Mouse (Mus musculus): ENCODE data around the gene Prrc2a. TPM values are rescaled to one million over a fixed set of nuclear protein-coding genes. Genes with fewer than 3 reads are reported as not detected.

Gene Prrc2a
- 14.9 and 37.9 TPM in 2 replicates for polyA plus RNA-seq (2021; fragmentation: Nextera tagmentation)
- long read RNA-seq, experiment 1, partial matches to known transcripts = 24 of 26 reads
- long read RNA-seq, experiment 1, other reads (novel, unspliced or antisense) = 2 of 26 reads
- long read RNA-seq, experiment 2, partial matches to known transcripts = 10 of 10 reads
- long read RNA-seq, experiment 2, other reads (novel, unspliced or antisense) = 0 of 10 reads

DNA sequence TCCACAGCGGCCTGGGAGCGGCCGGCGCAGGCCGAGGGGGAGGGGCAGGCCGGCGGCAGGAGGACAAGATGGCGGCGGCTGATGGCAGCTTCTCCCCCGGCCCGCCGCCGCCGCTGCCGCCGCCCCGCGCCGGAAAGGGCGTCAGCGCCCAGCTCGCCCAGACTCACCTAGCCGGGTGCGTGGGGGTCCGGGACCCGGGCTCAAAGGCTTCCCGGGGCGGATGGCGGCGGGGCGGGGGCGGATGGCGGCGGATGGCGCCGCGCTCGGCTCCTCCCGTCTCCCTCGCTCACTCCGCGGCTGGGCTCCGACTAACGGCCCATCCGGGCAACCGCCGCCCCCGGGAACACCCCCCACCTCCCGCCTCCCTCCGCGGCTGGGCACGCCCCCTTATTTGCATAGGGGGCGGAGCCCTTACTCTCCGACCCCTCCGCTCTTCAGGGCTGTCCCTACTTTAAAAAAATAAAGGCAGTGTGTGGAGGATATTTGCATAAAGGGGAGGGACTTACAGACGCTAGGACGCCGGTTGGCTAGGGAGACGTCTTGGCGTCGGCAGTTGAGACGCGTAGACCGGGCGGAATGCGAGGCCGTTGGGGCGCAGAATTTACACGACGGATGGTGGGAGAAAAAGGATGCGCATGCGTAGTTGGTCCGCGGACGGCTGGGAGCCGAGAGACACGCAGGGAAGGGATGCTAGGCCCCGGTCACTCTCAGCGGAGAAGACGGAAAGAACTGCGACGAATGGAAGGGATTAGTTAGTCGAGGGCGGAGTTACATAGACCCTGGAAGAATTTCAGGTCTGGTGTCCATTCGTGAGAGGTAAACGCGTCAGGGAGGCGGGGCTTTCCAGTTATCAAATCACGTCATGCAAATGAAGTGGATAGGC, at the start of gene Prrc2a:
Prrc2a (minus strand) TSS at position 330 of the 883 bp plus-strand sequence.

DNA sequence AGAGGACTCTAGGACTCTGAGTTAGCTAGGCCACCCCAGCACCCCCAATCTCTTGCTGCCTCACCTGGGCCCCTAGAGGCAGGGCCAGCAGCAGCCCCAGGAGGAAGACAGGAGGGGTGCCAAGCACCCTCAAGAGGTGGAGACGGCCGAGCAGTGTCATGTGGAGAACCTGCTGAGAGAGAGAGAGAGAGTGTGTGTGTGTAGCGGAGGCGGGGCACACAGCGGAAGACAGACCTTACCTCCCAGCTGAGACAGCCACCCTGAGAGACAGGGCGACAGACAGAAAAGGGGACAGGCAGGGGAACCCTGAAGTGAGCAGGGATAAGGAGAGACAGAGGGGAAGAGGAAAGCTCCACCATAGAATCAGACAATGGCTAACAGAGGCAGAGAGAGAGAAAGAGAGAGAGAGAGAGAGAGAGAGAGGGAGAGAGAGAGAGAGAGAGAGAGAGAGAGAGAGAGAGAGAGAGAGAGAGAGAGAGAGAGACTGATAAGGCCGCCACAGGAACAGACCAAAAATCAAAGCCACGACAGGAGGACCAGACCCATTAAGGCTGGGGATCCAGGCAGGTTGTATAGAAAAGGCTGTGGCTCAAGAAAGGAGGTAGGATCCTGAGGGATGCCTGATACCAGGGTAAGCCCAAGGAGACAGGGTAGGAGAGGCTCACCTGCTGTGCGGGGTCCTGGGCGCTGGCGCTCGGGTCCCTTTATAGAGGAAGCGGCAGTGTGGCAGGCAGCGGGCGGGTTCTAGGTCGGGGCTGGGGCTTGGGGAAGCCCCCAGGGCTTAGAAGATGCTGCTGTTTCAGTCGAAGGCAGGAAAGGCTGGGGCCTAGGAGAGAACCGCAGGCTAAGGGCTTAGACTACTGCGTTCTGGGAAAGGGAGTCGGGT, 40.0 kb upstream of the Prrc2a start, which contains the start of gene Lta:
Lta (minus strand) TSS at position 858 of the 886 bp plus-strand sequence.

DNA sequence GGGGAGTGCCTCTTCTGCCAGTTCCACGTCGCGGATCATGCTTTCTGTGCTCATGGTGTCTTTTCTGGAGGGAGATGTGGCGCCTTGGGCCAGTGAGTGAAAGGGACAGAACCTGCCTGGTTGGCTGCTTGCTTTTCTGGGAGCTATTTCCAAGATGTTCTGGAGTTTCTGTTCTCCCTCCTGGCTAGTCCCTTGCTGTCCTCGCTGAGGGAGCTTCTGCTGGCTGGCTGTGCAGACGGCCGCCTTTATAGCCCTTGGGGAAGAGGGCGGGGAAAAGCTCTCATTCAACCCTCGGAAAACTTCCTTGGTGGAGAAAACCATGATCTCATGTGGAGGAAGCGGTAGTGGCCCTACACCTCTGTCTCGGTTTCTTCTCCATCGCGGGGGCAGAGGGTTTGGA, 37.1 kb upstream of the Prrc2a start, which contains the start of gene Tnf:
Tnf (minus strand) TSS at position 221 of the 400 bp plus-strand sequence.

DNA sequence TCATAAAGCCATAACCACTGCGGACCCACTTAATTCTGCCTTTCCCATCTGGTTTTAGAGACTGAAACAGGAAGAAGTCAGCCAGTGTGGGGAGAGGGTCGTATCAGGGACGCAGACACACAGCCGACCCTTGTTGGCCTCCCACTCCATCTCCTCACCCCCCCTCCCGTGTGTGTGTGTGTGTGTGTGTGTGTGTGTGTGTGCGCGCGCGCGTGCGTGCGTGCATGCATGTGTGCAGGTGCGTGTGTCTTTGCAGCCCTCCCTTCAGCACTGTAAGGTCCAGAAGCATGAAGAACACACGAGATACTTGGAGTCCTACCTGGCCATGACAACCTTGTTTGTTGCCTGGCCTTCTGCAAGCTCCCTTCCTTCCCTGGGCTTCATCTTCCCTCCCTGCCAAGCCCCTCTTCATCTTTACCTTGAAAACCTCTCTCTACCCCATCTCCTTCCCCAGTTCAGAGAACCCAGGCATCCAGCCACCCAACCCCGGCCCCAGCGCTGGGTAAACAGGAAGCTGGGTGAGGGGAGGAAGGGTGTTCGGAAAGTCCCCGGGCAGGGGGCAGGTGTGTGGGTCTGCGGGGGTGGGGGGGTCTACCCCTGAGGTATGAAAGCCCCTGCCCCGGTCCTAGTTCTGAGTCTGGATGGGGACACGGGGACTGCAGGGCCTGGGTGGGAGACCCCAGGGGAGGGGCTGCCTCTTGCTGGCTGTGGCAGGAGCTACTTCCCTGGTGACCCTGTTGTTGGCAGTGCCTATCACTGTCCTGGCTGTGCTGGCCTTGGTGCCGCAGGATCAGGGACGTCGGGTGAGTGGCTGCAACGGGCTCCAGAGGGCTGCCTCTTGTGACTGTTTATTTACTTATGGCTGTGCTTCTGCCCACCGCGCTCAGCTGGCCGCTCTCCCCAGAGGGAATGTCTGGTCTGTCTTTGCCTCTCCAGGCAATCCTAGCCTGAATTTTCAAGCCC, 29.5 kb upstream of the Prrc2a start, which contains the start of gene Ltb:
Ltb (plus strand) TSS at position 559 of the 963 bp plus-strand sequence.

DNA sequence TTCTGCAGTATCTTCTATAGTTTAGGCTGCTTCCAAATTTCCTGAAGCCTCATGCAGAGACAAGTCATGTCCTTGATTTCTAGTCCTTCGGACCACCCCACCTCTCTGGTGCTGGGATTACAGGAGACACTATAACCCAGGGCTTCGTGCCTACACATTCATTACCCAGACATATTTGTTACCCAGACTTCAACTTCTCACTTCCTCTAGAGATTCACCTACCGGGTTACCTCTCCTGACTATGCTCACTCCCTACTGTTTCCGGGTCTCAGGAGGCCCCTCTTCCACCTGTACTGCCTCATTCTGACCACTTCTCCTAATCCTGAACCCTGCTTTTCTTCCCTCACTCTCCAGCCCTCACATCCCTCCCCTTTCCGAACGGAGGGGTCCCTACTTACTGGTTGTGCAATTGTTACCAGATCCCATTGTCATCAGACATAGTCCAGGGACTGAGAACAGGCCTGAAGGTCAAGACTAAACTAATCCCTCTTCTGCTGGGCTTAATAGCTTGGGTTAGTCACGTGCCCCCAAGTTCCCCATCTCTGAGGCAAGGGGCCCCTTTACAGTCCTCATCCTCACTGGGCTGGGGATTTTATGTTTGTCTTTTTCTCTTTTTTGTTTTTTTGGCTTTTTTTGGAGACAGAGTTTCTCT, 23.4 kb upstream of the Prrc2a start, which contains the start of gene Lst1:
Lst1 (minus strand) TSS at position 481 of the 652 bp plus-strand sequence.

DNA sequence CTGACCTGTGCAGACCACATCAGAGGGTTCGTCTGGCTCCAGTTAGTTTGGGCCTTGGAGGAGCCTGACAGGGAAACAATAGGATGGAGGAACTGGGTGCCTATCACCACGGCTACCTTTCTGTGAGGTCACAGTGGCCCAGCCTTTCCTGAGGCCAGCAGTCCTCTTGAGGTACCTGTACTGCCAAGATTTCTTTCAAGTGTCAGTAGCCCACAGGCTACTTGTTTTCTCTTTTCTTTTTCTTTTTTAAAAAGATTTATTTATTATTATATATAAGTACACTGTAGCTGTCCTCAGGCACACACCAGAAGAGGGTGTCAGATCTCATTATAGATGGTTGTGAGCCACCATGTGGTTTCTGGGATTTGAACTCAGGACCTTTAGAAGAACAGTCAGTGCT, 11.3 kb upstream of the Prrc2a start, which contains the start of gene Aif1:
Aif1 (minus strand) TSS at position 101 of the 400 bp plus-strand sequence.

DNA sequence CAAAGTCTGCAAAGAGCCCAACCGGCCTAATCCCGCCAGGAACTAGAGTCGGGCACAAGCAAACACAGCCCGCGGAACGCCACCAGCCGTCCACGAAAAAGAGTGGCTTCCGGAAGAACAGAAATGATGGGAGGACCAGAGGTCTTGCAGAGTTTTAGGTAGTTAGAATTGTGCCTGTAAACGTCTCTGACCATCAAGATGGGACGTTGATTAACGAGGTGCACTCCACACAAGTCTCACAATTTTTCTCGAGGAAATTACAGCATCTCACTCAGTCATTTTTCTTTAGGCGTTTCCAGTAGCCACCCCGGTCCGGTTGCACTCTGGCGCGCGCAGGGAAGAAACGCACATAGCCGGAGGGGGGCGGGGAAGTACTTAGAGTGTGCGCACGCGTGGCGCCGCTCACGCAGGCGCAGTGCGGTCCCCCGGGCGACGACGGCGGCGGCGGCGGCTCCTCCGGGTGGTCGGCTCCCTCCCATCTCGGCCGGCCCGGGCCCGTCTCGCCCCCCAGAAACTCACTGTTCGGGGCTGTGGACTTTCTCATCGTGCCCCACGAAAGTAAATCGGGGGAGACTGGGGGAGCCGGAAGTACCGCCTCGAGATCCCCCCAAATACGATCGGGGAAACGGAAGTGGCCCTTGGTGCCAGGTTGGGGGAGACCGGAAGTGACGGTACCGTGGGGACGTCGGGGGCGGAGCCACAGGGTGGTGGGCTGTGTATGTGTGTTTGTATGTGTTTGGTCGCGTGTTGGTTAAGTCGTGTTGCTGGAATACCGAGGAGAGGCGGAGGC, 29.7 kb downstream of the Prrc2a start, which contains the start of gene Bag6:
Bag6 (plus strand) TSS at position 378 of the 790 bp plus-strand sequence.

DNA sequence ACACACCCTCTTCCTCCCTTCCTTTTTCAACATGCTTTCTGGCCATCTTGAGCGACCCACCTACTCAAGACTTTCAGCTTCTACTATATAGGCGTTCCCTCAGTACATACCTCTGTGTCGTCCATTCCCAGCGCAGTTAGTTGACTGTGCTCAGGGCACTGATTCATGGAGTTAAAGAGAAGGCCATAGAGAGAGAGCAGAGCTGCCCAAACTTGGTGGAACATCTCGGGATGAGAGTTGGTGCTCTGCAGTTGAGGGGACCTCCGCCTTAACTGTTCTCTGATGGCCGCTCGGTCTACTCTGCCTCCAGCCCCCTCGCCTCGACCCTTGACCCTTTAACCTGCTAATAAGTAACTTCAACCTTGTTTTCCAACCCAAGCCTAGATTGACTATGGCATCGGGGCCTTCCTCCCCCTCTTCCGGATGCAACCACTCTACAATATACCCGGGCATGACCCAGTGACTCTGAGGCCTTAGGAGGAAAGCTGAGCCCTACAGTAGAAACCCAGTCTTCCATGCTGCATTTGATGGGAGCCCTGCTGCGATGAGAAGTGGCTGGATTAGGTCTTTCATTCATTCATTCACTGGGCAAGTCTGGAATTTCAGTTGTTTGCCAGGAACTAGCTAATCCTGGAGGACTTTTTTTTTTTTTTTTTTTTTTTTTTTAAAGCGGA, 33.1 kb downstream of the Prrc2a start, which contains the start of gene Apom:
Apom (minus strand) TSS at position 551 of the 674 bp plus-strand sequence.

DNA sequence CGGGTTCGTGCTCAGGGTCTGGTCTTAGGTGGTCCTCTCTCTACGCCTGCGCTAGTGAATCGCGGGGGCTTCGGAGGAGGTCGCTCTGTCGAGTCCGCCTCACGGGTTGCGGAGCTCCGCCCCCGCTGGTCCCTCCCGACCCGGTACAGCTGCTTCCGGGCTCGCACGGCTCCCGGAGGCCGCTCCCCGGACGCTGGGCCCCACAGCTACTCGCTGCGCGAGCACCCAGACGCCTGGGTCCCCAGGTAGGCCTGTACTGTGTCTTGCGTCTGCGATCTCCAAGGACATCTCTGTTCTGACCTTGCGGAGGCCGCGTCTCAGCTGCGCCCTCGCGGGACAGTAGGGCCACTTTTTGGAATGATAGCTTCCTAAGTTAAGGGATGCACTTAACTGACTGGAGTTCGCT, 38.5 kb downstream of the Prrc2a start, which contains the start of gene D17H6S53E:
D17H6S53E (plus strand) TSS at position 168 of the 406 bp plus-strand sequence.

DNA sequence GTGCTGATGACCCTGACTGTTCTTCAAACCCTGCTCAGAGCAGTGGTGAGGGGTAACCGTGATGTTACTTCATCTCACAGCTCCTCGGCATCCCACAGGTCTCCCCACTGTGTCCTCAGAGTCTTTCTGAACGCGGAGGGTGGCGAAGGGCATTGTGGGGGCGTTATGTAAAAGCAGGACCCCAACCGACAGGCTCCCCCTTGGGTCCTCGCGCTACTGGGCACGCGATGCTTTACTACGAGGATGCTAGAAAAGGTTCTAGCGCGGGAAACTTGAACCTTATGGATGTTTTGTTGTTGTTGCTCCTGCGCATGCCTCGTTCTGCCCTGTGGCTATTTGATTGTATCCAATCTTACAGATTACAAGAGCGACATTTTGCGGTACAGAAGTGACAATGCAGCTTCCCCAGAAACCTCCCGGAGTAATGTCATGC, 42.8 kb downstream of the Prrc2a start, which contains the start of gene Csnk2b:
Csnk2b (minus strand) TSS at position 183 of the 433 bp plus-strand sequence.

DNA sequence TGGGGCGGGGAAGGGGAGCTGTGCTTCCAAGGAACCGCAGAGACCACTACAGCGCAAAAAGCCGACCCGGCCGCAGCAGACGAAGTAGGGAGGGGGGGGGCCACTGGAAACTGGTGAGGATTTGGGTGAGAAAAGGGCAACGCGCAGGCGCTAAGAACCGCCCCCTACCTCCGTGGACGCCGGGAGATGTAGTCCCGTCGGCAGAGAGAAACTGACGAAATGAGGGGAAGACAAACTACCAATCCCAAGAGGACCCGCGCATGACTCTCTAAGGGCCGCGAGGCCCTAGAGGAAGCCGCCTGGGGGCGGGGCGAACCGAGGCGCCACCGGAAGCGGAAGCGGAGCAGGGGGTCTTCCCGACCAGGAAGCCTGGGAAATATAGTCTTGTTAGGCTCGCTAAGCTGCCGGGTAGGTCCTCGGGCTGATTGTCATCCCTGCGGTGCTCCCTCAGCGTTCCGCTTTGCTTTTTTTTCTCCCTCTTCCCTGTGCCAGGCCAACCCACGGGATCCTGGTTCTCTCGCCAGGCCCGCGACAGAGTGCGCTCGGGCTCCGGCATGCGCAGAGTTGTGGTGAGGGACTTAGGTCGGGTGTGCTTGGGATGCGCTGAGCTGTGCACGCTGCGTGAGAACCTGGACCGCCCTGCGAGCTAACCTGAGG, 43.4 kb downstream of the Prrc2a start, which contains the start of gene Gpank1:
Gpank1 (plus strand) TSS at position 313 of the 657 bp plus-strand sequence.

DNA sequence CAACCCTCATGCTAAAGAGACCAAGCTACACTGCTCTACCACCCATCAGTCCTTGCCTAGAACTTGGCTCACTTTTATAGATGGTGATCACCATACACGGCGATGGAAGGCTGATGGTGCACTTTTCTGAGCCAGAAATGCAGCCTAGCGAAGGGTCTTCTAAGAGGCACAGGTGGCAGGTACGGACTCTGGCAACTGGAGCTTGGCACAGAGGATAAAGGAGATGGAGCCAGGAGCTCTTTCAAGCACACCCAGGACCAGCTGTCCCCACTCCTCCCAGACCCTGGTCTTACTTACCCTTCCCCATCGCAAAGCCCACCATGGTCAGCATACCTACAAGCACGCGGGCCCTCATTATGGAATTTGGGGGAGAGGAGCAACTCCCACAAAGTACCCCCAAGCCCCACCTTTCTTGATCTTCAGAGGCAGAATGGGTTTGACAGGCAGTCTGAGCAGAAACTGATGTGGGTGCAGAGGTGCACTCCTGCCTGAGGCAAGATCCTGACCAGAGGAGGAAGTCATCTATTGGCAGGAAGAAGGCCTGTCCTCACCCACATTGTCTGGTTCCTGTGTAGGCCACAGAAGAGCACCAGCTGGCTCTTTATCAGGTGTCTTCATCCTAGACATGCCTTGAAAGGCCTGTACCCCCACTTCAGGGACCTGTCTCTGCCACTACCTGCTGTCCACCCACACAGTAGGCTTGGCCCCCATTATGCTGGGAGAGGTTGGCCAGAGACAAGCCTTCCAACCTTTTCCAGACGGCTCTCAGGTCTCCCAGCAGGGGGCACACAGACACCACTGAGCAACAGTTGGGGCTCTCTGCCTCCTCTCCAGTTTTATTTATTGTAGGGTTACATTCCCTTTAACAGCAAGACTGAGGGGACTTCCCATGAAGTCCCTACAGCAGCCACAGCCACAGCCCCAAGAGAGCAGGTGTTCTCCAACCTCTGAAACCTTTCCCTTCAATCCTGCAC, 49.4 kb downstream of the Prrc2a start, which contains the start of gene Ly6g5b:
Ly6g5b (minus strand) TSS at position 383 of the 974 bp plus-strand sequence.

DNA sequence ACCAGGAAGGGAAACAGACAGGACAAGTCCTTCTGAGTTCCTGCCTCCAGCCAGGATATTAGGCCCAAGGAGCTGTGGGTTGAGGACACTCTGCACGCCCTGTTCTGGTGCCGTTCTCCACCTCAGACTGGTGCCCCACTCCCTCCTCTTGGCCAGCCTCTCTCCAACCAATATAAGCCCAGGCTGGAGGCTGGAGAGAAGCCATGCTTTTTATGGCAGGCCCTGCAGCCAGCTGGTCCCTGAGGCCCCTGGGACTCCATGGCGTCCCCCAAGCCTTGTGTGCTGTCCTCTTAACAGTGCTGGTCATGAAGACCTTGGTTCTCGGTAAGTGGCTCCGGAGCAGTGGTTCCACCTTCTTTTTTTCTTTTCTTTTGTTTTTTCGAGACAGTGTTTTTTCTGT, 56.6 kb downstream of the Prrc2a start, which contains the start of gene Ly6g5c:
Ly6g5c (plus strand) TSS at position 183 of the 400 bp plus-strand sequence.

